Mouse (Mus musculus) liver, adult 2 months (tissue): ENCODE results near the gene Tns4. TPM values are rescaled to one million over a fixed set of nuclear protein-coding genes. Genes with fewer than 3 reads are reported as not detected.

Experiments used
- DNase-seq: peaks from one replicate; pipeline ENCODE4 v3.0.0-alpha.2; 2011; ENCODE audit warnings: low read depth, low spot score; ENCODE audit errors: extremely low read depth
- H3K27ac ChIP-seq: fragments of 200-500 bp; replicated peaks from 2 replicates; pipeline ENCODE4 v1.5.1; 2012; ENCODE audit warnings: low read depth, mild to moderate bottlenecking, control low read depth, inconsistent platforms, low read length; ENCODE audit not compliant: insufficient read depth
- H3K27me3 ChIP-seq: fragments of 200-500 bp; 2 replicates; pipeline ENCODE4 v1.6.1; 2012; ENCODE audit warnings: mild to moderate bottlenecking, moderate library complexity, low read length, inconsistent platforms; ENCODE audit not compliant: control insufficient read depth, insufficient read depth
- H3K36me3 ChIP-seq: fragments of 200-500 bp; 2 replicates; pipeline ENCODE4 v1.6.1; 2012; ENCODE audit warnings: low read length, inconsistent platforms; ENCODE audit not compliant: control insufficient read depth, insufficient read depth
- H3K4me1 ChIP-seq: fragments of 200-500 bp; 2 replicates; pipeline ENCODE4 v1.6.1; 2011; ENCODE audit warnings: low read length; ENCODE audit not compliant: control insufficient read depth, insufficient read depth
- H3K4me3 ChIP-seq: fragments of 200-500 bp; 2 replicates; pipeline ENCODE4 v1.5.1; 2011; ENCODE audit warnings: low read depth, mild to moderate bottlenecking, control low read depth, low read length, moderate library complexity; ENCODE audit not compliant: insufficient read depth
- H3K79me2 ChIP-seq: fragments of 200-500 bp; 2 replicates; pipeline ENCODE4 v1.6.1; 2012; ENCODE audit warnings: inconsistent platforms, mild to moderate bottlenecking, low read length, moderate library complexity; ENCODE audit not compliant: control insufficient read depth, insufficient read depth
- H3K9ac ChIP-seq: fragments of 200-500 bp; 2 replicates; pipeline ENCODE4 v1.6.1; 2012; ENCODE audit warnings: low read depth, mild to moderate bottlenecking, control low read depth, inconsistent platforms, low read length
- CTCF ChIP-seq: fragments of 200-500 bp; IDR thresholded peaks from 2 replicates; pipeline ENCODE4 v1.5.1; 2011; ENCODE audit warnings: low read depth, low read length, control low read depth
- POLR2A ChIP-seq: fragments of 200-500 bp; IDR thresholded peaks from 2 replicates; pipeline ENCODE4 v1.6.1; 2011; ENCODE audit warnings: low read length, control low read depth; ENCODE audit not compliant: insufficient read depth; ENCODE audit errors: extremely low read depth
- WGBS: fragments of 180-500 bp; shearing (Covaris S2); methylation state at CpG from one replicate; pipeline ENCODE4 v1.1.7; 2018; 5-methylcytosine and 5-hydroxymethylcytosine counted together
- polyA plus RNA-seq: library from polyadenylated mRNA; depleted of rRNA; stranded (reverse); fragments of >200 nt; gene quantifications from 2 replicates; pipeline ENCODE4 v1.2.3, GENCODE M21; 2012
- total RNA-seq: library from RNA; depleted of rRNA; stranded (reverse); fragments of >200 nt; gene quantifications from 2 replicates; pipeline ENCODE4 v1.2.3, GENCODE M21; 2014

Gene Tns4
- total and polyA plus RNA-seq, 2 experiments = 0.46 to 1.2 TPM

DNA sequence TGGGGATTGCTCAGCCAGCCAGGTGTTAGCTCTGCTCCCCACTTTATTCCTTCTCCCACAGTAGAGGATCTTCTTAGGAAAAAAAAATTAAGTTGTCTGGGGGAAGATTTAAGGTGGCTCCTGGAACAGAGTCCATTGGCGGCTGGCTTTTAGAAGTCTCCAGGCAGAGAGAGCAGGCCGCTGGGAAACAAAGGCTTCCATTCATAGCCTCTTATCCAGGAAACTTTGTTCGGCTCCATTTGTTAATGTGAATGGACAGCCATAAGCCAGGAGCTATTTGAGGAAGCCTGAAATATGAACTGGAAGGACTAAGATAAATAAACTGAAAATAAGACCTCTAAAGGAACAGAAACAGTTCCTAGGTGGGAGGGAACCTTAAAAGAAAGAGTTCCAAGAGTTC lies 24.0 kb upstream of the Tns4 start:
- Histone ChIP-seq H3K36me3 (no peaks in the 10 kb centered on the region), H3K79me2 (no peaks in the 10 kb centered on the region), H3K4me3 (no peak overlapping the region), H3K27me3 (no peaks in the 10 kb centered on the region), H3K9ac (no peak overlapping the region), H3K4me1 (peaks cover 2% of the 10 kb centered on the region; the same call in 1 of the 2 replicates), H3K27ac (no peak overlapping the region)
- DNase-seq = peak; percentile 28
- 56% methylated on average over 3 of the region's 3 CpGs for WGBS
- TF ChIP-seq CTCF = no peak
- TF ChIP-seq POLR2A = no peak

DNA sequence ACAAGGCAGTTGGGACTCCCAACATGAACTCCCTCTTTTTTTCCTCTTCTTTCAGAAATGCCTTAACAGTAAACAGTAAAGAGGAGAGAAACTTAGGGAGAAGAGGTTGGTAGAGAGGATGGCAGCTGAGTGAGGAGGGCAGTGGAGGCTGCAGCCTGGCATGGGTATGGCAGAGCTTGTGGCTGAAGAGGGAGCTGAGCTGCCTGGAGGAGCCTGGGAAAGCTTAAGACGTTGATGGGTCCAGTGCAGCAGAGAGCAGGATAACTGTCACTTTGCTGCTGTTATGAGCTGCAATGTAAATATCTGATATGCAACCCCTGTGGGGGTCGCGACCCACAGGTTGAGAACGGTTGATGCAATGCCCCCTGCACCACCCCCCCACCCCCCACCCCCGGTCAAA lies 23.6 kb upstream of the Tns4 start:
- Histone ChIP-seq H3K27ac (no peak overlapping the region), H3K4me1 (peaks cover 2% of the 10 kb centered on the region; the same call in 1 of the 2 replicates)

DNA sequence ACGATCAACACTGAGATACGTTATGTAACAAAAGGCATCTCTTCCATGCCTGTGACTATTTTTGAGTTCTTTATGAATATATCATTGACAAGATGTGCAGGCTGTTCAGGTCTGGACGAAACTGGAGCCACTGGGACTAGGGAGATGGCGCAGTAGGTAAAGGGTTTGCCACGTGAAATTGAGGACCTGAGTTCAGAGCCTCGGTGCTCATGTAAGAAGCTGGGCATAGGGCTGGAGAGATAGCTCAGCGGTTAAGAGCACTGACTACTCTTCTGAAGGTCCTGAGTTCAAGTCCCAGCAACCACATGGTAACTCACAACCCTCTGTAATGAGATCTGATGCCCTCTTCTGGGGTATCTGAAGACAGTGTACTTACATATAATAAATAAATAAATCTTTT lies 22.5 kb upstream of the Tns4 start:
- Histone ChIP-seq H3K36me3 (no peaks in the 10 kb centered on the region), H3K4me3 (no peak overlapping the region), H3K79me2 (no peaks in the 10 kb centered on the region), H3K27ac (no peak overlapping the region), H3K9ac (no peak overlapping the region), H3K4me1 (peaks cover 3% of the 10 kb centered on the region; the same call in 1 of the 2 replicates), H3K27me3 (no peaks in the 10 kb centered on the region)
- TF ChIP-seq POLR2A = no peak
- TF ChIP-seq CTCF = no peak
- WGBS = 93% methylated on average over 7 of the region's 7 CpGs
- no peak for DNase-seq

More for the DNA sequence above, 23.6 kb upstream of the Tns4 start:
- Histone ChIP-seq H3K36me3 (no peaks in the 10 kb centered on the region), H3K27me3 (no peaks in the 10 kb centered on the region), H3K9ac (no peak overlapping the region), H3K79me2 (no peaks in the 10 kb centered on the region), H3K4me3 (no peak overlapping the region)
- 47% methylated on average over 5 of the region's 5 CpGs for WGBS
- TF ChIP-seq POLR2A (no peak), CTCF (no peak)
- no peak for DNase-seq

DNA sequence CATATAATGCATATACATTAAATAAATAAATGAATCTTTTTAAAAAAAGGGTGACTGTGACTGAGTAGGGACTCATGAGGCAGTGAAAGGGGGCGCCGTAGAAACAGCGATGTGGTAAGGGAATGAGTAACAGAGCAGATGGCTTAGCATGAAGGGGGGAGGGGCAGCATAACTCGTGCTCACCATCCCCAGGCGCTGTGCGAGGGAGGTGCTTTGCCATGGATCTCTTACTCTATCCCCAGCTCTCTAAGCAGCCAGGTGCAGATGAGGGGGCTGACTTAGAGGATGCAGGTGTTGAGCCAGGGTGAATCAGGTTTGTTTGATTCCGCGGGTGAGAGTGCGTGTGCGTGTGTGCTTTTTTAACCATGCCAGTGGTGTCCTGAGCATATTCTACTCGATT lies 22.0 kb upstream of the Tns4 start:
- H3K79me2 ChIP-seq = no peaks in the 10 kb centered on the region
- H3K9ac ChIP-seq = no peak overlapping the region
- TF ChIP-seq POLR2A (no peak), CTCF (no peak)
- H3K27ac ChIP-seq = no peak overlapping the region
- no peak for DNase-seq
- WGBS = 81% methylated on average over 11 of the region's 11 CpGs
- H3K27me3 ChIP-seq = no peaks in the 10 kb centered on the region
- no peak overlapping the region for H3K4me3 ChIP-seq
- H3K36me3 ChIP-seq = no peaks in the 10 kb centered on the region
- peaks cover 8% of the 10 kb centered on the region for H3K4me1 ChIP-seq

- no peaks in the 10 kb centered on the region for H3K79me2 ChIP-seq
- H3K36me3 ChIP-seq = no peaks in the 10 kb centered on the region
- H3K4me3 ChIP-seq = no peak overlapping the region
- TF ChIP-seq CTCF = peak; percentile 62; the same call in 1 of the 2 replicates
- no peak for TF ChIP-seq POLR2A
- DNase-seq = peak; percentile 74
- H3K27me3 ChIP-seq = no peaks in the 10 kb centered on the region
- WGBS = 72% methylated on average over 15 of the region's 15 CpGs
- peaks cover 12% of the 10 kb centered on the region for H3K4me1 ChIP-seq
- H3K9ac ChIP-seq = no peak overlapping the region
- no peak overlapping the region for H3K27ac ChIP-seq
These were observed 21.4 kb upstream of the Tns4 start for GRCm38 (mm10) chr11:99110370-99111110.

GRCm38 (mm10) chr11:99108296-99108695 lies 19.2 kb upstream of the Tns4 start:
- 80% methylated on average over 3 of the region's 3 CpGs for WGBS
- TF ChIP-seq POLR2A = no peak
- no peak for TF ChIP-seq CTCF
- no peak for DNase-seq
- Histone ChIP-seq H3K9ac (no peak overlapping the region), H3K4me1 (peaks cover 10% of the 10 kb centered on the region), H3K36me3 (no peaks in the 10 kb centered on the region), H3K27ac (no peak overlapping the region), H3K79me2 (no peaks in the 10 kb centered on the region), H3K4me3 (no peak overlapping the region), H3K27me3 (no peaks in the 10 kb centered on the region)
